Mouse (Mus musculus): ENCODE measurements around the gene Erich2. TPM values are rescaled to one million over a fixed set of nuclear protein-coding genes. Genes with fewer than 3 reads are reported as not detected.

The Erich2 gene
- polyA plus RNA-seq (2012): 0.03 TPM in 1 of 2 replicates, not detected in the other

GRCm38 (mm10) chr2:70508496-70508895, at the start of gene Erich2:
Erich2 (plus strand) TSS chr2:70508819.

GRCm38 (mm10) chr2:70552772-70553171, 44.2 kb downstream of the Erich2 start, which contains the start of gene Gad1:
Gad1 (plus strand) TSS chr2:70553072.

Other genes with a start within 250 kb of the Erich2 start
- 0.14 TPM in 1 of 2 replicates, not detected in the other for gene Sp5, start 33.9 kb upstream of the Erich2 start, polyA plus RNA-seq (2012)
- not detected in 2 replicates for gene Gad1, start 44.3 kb downstream of the Erich2 start, polyA plus RNA-seq (2012)
- 103 and 122 TPM in 2 replicates for gene Gorasp2, start 152.8 kb downstream of the Erich2 start, polyA plus RNA-seq (2012)
- gene Gm26558, start 153.3 kb downstream of the Erich2 start, polyA plus RNA-seq (2012): 0.26 and 0.68 TPM in 2 replicates